ENCODE assay signal across 8 mouse cellular contexts in the genomic region with DNA sequence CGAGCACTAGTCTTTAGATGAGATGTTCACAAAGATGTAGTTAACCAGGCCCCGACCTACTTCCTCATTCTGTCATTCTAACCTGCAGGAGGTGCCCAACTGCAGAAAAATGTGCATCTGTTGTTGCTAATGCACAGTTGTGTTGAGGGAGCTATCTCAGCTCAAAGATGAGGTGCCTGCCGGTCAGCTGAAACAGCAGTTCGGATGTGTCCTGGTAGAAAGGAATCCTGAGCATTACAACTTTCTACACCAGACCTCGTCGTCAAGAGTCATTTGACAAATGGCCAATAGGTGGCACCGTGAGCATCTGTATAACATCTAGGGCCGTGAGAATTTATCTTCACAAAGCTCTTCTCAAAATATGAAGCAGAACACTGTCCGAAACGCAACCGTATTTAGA. TPM values are rescaled to one million over a fixed set of nuclear protein-coding genes. Genes with fewer than 3 reads are reported as not detected.
DNase-seq lines count a peak whose midpoint lies in the region; ATAC-seq and TF ChIP-seq lines count a peak whose summit lies in the region.

No protein-coding gene starts in this region.

- DNase-seq in forebrain, embryonic 11.5 days (ENCODE audit: low spot score): peak; percentile 72
- DNase-seq in urinary bladder, postnatal 25 days (ENCODE audit: low spot score): peak; percentile 19
- no peak for DNase-seq in urinary bladder, postnatal 10 days (ENCODE audit: low spot score)
- DNase-seq in embryonic facial prominence, embryonic 11.5 days (ENCODE audit: low spot score): peak; percentile 90
- peak; percentile 90 for DNase-seq in kidney, postnatal 0 days (ENCODE audit: low spot score)
- peak; percentile 94 for DNase-seq in lung, embryonic 14.5 days
- DNase-seq in right cerebral cortex, postnatal 36 days (ENCODE audit: low spot score in 2 of 2): peak; percentile 22 to 41

- no peaks in the 10 kb centered on the region for H3K27me3 ChIP-seq in forebrain, embryonic 11.5 days (ENCODE audit: control insufficient read depth, insufficient read depth, low read length)
- H3K27me3 ChIP-seq in forebrain, embryonic 12.5 days: 0 out of 2 replicates have a peak, but pooled peaks cover 5% of the 10 kb centered on the region
- no peaks in the 10 kb centered on the region for H3K27me3 ChIP-seq in embryonic facial prominence, embryonic 11.5 days (ENCODE audit: control insufficient read depth, insufficient read depth, low read length)
- H3K27me3 ChIP-seq in kidney, postnatal 0 days (ENCODE audit: insufficient read depth, low read length): no peaks in the 10 kb centered on the region
- no peaks in the 10 kb centered on the region for H3K27me3 ChIP-seq in lung, embryonic 14.5 days (ENCODE audit: insufficient read depth, low read length)

- no peak overlapping the region for H3K4me3 ChIP-seq in forebrain, embryonic 11.5 days (ENCODE audit: low read depth, low read length)
- no peak overlapping the region for H3K4me3 ChIP-seq in forebrain, embryonic 12.5 days (replicated peaks)
- H3K4me3 ChIP-seq in embryonic facial prominence, embryonic 11.5 days (ENCODE audit: low read depth, low read length): no peak overlapping the region
- no peak overlapping the region for H3K4me3 ChIP-seq in kidney, postnatal 0 days (replicated peaks; ENCODE audit: low read depth, low read length)
- no peak overlapping the region for H3K4me3 ChIP-seq in lung, embryonic 14.5 days (ENCODE audit: low read depth, low read length)

- H3K36me3 ChIP-seq in forebrain, embryonic 11.5 days (ENCODE audit: control insufficient read depth, insufficient read depth, low read length): no peaks in the 10 kb centered on the region
- H3K36me3 ChIP-seq in forebrain, embryonic 12.5 days (replicated peaks): no peaks in the 10 kb centered on the region
- no peaks in the 10 kb centered on the region for H3K36me3 ChIP-seq in embryonic facial prominence, embryonic 11.5 days (replicated peaks; ENCODE audit: control insufficient read depth, insufficient read depth, low read depth, low read length)
- no peaks in the 10 kb centered on the region for H3K36me3 ChIP-seq in kidney, postnatal 0 days (ENCODE audit: insufficient read depth, low read length)
- H3K36me3 ChIP-seq in lung, embryonic 14.5 days (ENCODE audit: insufficient read depth): no peaks in the 10 kb centered on the region

- 41% methylated on average over 11 of the region's 11 CpGs for WGBS in forebrain, embryonic 11.5 days
- 34% methylated on average over 11 of the region's 11 CpGs for WGBS in forebrain, embryonic 12.5 days
- WGBS in embryonic facial prominence, embryonic 11.5 days: 28% methylated on average over 11 of the region's 11 CpGs
- WGBS in kidney, postnatal 0 days: 19% methylated on average over 11 of the region's 11 CpGs
- WGBS in lung, embryonic 14.5 days: 18% methylated on average over 11 of the region's 11 CpGs

- no peak for ATAC-seq in forebrain, embryonic 11.5 days (replicated peaks; ENCODE audit: low FRiP score)
- ATAC-seq in forebrain, embryonic 12.5 days (ENCODE audit: low FRiP score): no peak
- ATAC-seq in embryonic facial prominence, embryonic 11.5 days (replicated peaks; ENCODE audit: insufficient number of reproducible peaks, low FRiP score, low TSS enrichment, low read depth): no peak
- ATAC-seq in kidney, postnatal 0 days (replicated peaks; ENCODE audit: low FRiP score, low read depth): no peak
- ATAC-seq in lung, embryonic 14.5 days (ENCODE audit: insufficient read depth): 0 out of 2 replicates have a peak, but pooled peaks have one; percentile 58

- no peaks in the 10 kb centered on the region for H3K9me3 ChIP-seq in forebrain, embryonic 11.5 days (ENCODE audit: control insufficient read depth, low read length)
- no peaks in the 10 kb centered on the region for H3K9me3 ChIP-seq in forebrain, embryonic 12.5 days
- H3K9me3 ChIP-seq in embryonic facial prominence, embryonic 11.5 days (replicated peaks; ENCODE audit: control insufficient read depth, low read length): no peaks in the 10 kb centered on the region
- no peaks in the 10 kb centered on the region for H3K9me3 ChIP-seq in kidney, postnatal 0 days (replicated peaks; ENCODE audit: low read length)
- no peaks in the 10 kb centered on the region for H3K9me3 ChIP-seq in lung, embryonic 14.5 days (ENCODE audit: low read depth, low read length)

- TF ChIP-seq CTCF in kidney, postnatal 0 days (IDR thresholded peaks at IDR 0.05; ENCODE audit: low read depth): peak; percentile 77
- TF ChIP-seq CTCF in lung, embryonic 14.5 days (IDR thresholded peaks at IDR 0.05; ENCODE audit: low read depth): peak; percentile 79

- no peak overlapping the region for H3K27ac ChIP-seq in forebrain, embryonic 11.5 days (ENCODE audit: low read depth, low read length)
- H3K27ac ChIP-seq in forebrain, embryonic 12.5 days: no peak overlapping the region
- H3K27ac ChIP-seq in embryonic facial prominence, embryonic 11.5 days (replicated peaks; ENCODE audit: low read depth, low read length): no peak overlapping the region
- H3K27ac ChIP-seq in kidney, postnatal 0 days: no peak overlapping the region
- no peak overlapping the region for H3K27ac ChIP-seq in lung, embryonic 14.5 days (ENCODE audit: low read depth)

- no peak overlapping the region for H3K4me2 ChIP-seq in forebrain, embryonic 11.5 days (ENCODE audit: low read depth, low read length, severe bottlenecking)
- H3K4me2 ChIP-seq in forebrain, embryonic 12.5 days: no peak overlapping the region
- no peak overlapping the region for H3K4me2 ChIP-seq in embryonic facial prominence, embryonic 11.5 days (ENCODE audit: low read depth, low read length)
- no peak overlapping the region for H3K4me2 ChIP-seq in kidney, postnatal 0 days (ENCODE audit: low read length)
- H3K4me2 ChIP-seq in lung, embryonic 14.5 days: 0 out of 2 replicates have a peak overlapping the region, but pooled peaks have one; percentile 19

- H3K9ac ChIP-seq in forebrain, embryonic 11.5 days (ENCODE audit: low read length): no peak overlapping the region
- no peak overlapping the region for H3K9ac ChIP-seq in forebrain, embryonic 12.5 days
- H3K9ac ChIP-seq in embryonic facial prominence, embryonic 11.5 days (replicated peaks; ENCODE audit: low read length): no peak overlapping the region
- H3K9ac ChIP-seq in kidney, postnatal 0 days (ENCODE audit: low read depth, low read length): no peak overlapping the region
- no peak overlapping the region for H3K9ac ChIP-seq in lung, embryonic 14.5 days

- H3K4me1 ChIP-seq in forebrain, embryonic 11.5 days (replicated peaks; ENCODE audit: control insufficient read depth, insufficient read depth, low read length): no peaks in the 10 kb centered on the region
- no peaks in the 10 kb centered on the region for H3K4me1 ChIP-seq in forebrain, embryonic 12.5 days
- no peaks in the 10 kb centered on the region for H3K4me1 ChIP-seq in embryonic facial prominence, embryonic 11.5 days (ENCODE audit: control insufficient read depth, insufficient read depth, low read length)
- H3K4me1 ChIP-seq in kidney, postnatal 0 days (replicated peaks; ENCODE audit: insufficient read depth, low read length): 0 out of 2 replicates have a peak, but pooled peaks cover 3% of the 10 kb centered on the region
- H3K4me1 ChIP-seq in lung, embryonic 14.5 days (ENCODE audit: insufficient read depth): no peaks in the 10 kb centered on the region; the same call in 1 of the 2 replicates

RNA-seq across cellular contexts. Expression of a gene that starts 30.4 kb away (rescaled TPM):
- 57.6 and 59.0 TPM in 2 replicates for polyA plus RNA-seq in forebrain, embryonic 11.5 days (2014; fragmentation: Nextera tagmentation; extraction: Ambion mirVana)
- polyA plus RNA-seq in forebrain, embryonic 12.5 days (2016; fragmentation: Nextera tagmentation; extraction: Ambion mirVana): 53.2 and 56.4 TPM in 2 replicates
- 49.1 and 56.4 TPM in 2 replicates for polyA plus RNA-seq in embryonic facial prominence, embryonic 11.5 days (2014; fragmentation: Nextera tagmentation; extraction: Ambion mirVana)
- polyA plus RNA-seq in kidney, postnatal 0 days (2015; fragmentation: Nextera tagmentation; extraction: Ambion mirVana): 53.3 and 54.3 TPM in 2 replicates
- polyA plus RNA-seq in lung, embryonic 14.5 days (2014; fragmentation: Nextera tagmentation; extraction: Ambion mirVana): 56.4 and 58.1 TPM in 2 replicates

RNA-seq across cellular contexts. Expression of a gene that starts 55.3 kb away (rescaled TPM):
- 0.33 and 0.49 TPM in 2 replicates for polyA plus RNA-seq in forebrain, embryonic 11.5 days (2014; fragmentation: Nextera tagmentation; extraction: Ambion mirVana)
- polyA plus RNA-seq in forebrain, embryonic 12.5 days (2016; fragmentation: Nextera tagmentation; extraction: Ambion mirVana): 0.38 and 0.51 TPM in 2 replicates
- polyA plus RNA-seq in embryonic facial prominence, embryonic 11.5 days (2014; fragmentation: Nextera tagmentation; extraction: Ambion mirVana): 1.7 and 2.0 TPM in 2 replicates
- 1.5 TPM in 2 replicates for polyA plus RNA-seq in kidney, postnatal 0 days (2015; fragmentation: Nextera tagmentation; extraction: Ambion mirVana)
- polyA plus RNA-seq in lung, embryonic 14.5 days (2014; fragmentation: Nextera tagmentation; extraction: Ambion mirVana): 0.70 and 1.2 TPM in 2 replicates

RNA-seq across cellular contexts. Expression of a gene that starts 55.8 kb away (rescaled TPM):
- polyA plus RNA-seq in forebrain, embryonic 11.5 days (2014; fragmentation: Nextera tagmentation; extraction: Ambion mirVana): 74.0 and 77.6 TPM in 2 replicates
- polyA plus RNA-seq in forebrain, embryonic 12.5 days (2016; fragmentation: Nextera tagmentation; extraction: Ambion mirVana): 61.6 and 66.9 TPM in 2 replicates
- 68.5 and 76.5 TPM in 2 replicates for polyA plus RNA-seq in embryonic facial prominence, embryonic 11.5 days (2014; fragmentation: Nextera tagmentation; extraction: Ambion mirVana)
- polyA plus RNA-seq in kidney, postnatal 0 days (2015; fragmentation: Nextera tagmentation; extraction: Ambion mirVana): 403 and 412 TPM in 2 replicates
- polyA plus RNA-seq in lung, embryonic 14.5 days (2014; fragmentation: Nextera tagmentation; extraction: Ambion mirVana): 87.1 and 89.0 TPM in 2 replicates
